Mouse (Mus musculus) common myeloid progenitor, adult 5-6 weeks (primary cell): ENCODE results near the gene Eef2. TPM values are rescaled to one million over a fixed set of nuclear protein-coding genes. Genes with fewer than 3 reads are reported as not detected.
"Not testable (repeated sequence)": the region's sequence is repeated elsewhere in the genome, so short reads cannot be mapped to it uniquely, and the experiment has no call there.

Source experiments
- ATAC-seq: replicated peaks from 2 replicates; pipeline ENCODE4 v1.8.0; 2016; ENCODE audit warnings: low read depth, mild to moderate bottlenecking, moderate TSS enrichment, inconsistent platforms; ENCODE audit not compliant: poor library complexity, severe bottlenecking
- total RNA-seq: library from RNA; stranded (forward); fragments of 200-1000, 187-1606 nt; gene quantifications from 2 replicates; pipeline ENCODE4 v1.2.3, GENCODE M21; 2017

Eef2 gene
- total RNA-seq, 1 experiment from 2014 or later = 1,948 TPM

DNA sequence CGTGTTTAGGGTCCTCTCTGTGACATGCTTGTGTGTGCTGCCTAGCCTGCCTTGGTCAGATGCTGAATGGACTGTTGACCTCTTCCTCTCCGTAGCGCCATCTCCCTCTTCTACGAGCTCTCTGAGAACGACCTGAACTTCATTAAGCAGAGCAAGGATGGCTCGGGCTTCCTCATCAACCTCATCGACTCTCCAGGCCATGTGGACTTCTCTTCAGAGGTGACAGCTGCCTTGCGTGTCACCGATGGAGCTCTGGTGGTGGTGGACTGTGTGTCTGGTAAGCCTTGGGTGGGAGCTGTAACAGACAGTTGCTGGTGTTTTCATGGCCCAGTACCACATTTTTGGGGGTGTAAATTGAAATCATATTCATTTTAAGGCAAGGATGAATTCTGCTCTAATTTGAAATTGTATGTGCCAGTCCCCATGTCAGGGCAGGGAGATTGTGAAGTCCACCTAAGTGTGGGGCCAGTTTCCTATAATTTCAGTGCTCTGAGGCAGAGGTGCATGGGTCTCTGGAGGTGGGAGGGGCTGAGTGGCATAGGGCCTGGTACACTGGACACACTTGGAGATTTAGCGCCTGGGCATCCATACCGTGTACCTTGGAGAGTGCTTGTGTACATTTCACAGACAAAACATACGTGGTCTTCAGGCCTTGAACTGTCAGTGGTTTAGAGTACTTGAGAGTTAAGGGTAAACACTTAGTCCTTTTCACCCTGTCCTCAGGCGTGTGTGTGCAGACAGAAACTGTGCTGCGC is 1.7 kb downstream of the Eef2 start:
- ATAC-seq = no peak

GRCm38 (mm10) chr10:81178927-81179326 is 2.5 kb downstream of the Eef2 start:
- ATAC-seq = no peak

DNA sequence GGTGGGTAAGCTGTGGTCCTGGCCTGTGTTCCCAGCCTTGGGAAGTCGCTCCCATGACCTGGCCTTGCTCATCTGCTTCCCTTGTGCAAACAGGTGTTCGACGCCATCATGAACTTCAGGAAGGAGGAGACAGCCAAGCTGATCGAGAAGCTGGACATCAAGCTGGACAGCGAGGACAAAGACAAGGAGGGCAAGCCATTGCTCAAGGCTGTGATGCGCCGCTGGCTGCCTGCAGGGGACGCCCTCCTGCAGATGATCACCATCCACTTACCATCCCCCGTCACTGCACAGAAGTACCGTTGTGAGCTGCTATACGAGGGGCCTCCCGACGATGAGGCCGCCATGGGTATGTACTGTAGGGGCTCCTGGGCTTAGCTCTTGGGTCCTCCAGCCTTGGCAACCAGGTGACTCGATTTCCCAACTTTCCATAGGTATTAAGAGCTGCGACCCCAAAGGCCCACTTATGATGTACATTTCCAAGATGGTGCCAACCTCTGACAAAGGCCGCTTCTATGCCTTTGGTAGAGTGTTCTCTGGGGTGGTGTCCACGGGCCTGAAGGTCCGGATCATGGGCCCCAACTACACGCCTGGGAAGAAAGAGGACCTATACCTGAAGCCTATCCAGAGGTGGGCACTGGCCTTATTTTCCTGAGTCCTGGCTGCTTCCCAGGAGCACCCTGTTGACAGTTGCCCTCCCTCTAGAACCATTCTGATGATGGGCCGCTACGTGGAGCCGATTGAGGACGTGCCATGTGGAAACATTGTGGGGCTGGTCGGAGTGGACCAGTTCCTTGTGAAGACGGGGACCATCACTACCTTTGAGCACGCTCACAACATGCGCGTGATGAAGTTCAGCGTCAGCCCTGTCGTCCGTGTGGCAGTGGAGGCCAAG is 3.3 kb downstream of the Eef2 start:
- ATAC-seq = no peak

DNA sequence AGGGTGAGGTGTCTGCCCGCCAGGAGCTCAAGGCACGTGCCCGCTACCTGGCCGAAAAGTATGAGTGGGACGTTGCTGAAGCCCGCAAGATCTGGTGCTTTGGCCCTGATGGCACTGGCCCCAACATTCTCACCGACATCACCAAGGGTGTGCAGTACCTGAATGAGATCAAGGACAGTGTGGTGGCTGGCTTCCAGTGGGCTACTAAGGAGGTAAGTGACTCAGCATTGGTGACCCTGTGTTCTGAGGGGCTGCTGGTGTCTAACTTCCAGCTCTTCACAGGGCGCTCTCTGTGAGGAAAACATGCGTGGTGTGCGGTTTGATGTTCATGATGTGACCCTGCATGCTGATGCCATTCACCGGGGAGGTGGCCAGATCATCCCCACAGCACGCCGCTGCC is 4.5 kb downstream of the Eef2 start:
- ATAC-seq = no peak

- ATAC-seq = not testable (repeated sequence)
Measured at GRCm38 (mm10) chr10:81181860-81182259, 5.4 kb downstream of the Eef2 start.

DNA sequence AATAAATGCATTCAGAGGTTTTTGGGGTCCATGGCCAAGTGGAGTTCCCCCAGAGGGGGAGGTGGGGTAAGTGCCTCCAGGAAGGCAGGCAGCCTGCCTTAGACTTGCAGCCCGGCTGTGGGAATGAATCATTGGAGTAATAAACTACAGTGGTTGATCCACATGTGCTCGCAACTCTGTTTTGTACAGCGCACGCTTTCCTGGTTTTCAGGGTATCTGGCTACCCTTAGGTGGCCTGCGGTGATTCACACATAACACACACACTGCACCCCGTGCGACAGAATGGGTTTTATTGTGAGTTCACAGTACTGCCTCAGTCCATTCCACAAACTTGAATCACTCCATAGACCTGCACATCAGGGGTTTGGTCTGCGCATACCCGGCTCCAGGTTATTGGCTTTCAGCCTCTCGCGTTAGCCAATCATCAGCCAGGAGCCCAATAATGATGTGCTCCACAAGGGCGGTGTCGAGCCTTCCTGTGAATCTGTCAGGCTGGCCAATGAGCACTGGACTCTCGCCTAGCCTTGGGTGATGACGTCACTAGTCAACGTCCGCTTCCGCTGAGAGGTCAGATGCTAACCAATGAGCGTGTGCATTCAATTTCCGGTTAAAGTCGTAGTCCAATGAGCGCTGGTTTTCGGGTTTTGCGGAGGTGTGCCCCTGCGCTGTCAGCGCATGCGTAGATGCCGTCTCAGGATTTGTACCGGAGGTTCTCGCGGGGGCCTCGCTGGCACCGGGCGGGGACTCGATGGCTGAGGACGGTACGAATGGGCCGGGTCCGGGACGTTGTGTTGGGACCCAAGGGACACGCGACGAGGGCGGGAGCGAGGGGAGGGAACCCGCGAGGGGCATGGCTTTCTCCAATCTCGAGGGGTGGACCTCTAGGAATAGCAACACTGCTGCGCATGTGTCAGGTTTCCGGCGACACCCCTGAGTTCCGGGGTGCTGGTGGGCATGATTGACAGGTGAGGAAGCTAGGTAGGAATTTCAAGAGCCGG is 6.2 kb downstream of the Eef2 start, which contains the start of gene Dapk3:
Gene Dapk3 (plus strand): TSS at position 670 of the 998 bp plus-strand sequence.
- peak; percentile 89 for ATAC-seq

DNA sequence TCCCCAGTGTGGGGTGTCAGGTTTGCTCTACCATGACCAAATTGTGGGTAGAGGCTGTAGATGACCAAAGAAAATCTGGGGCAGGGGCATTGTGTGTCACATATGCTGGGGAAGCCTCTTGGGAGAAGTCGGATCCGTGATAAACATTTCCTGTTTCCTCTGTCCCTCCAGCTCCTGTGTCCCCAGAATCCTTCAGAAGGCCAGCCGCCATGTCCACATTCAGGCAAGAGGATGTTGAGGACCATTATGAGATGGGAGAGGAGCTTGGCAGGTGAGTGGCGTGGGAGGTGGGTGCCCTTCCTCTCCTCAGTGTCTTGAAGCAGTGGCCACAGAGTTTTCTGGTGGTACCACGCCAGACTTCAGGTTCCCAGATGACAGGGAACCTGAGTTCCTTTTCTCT is 7.4 kb downstream of the Eef2 start, which contains the start of gene 4930442H23Rik:
Gene 4930442H23Rik (minus strand): TSS at position 45 of the 400 bp plus-strand sequence.
- no peak for ATAC-seq

GRCm38 (mm10) chr10:81184765-81185164 is 8.3 kb downstream of the Eef2 start:
- ATAC-seq = no peak

DNA sequence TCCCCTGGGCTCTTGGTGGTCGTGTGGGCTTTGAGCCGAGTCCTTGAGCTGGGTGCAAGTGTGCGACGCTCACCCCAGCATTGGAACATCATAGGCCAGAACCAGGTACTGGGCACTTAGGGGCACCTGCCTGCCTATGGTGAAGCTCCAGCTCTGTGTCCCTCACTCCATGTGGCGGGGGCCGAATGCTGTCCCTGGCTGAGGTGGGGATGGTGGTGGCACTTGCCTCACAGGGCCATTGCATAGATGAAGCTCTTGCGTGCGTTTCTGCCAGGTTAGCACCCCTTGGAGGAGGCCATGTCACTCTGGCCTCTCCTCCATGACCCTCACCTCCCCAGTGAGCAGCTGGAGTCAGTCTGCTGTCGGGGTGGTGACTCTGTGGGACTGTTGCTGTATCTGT is 10.7 kb downstream of the Eef2 start:
- no peak for ATAC-seq

- ATAC-seq = no peak
Measured at GRCm38 (mm10) chr10:81189821-81190220, 13.4 kb downstream of the Eef2 start.

DNA sequence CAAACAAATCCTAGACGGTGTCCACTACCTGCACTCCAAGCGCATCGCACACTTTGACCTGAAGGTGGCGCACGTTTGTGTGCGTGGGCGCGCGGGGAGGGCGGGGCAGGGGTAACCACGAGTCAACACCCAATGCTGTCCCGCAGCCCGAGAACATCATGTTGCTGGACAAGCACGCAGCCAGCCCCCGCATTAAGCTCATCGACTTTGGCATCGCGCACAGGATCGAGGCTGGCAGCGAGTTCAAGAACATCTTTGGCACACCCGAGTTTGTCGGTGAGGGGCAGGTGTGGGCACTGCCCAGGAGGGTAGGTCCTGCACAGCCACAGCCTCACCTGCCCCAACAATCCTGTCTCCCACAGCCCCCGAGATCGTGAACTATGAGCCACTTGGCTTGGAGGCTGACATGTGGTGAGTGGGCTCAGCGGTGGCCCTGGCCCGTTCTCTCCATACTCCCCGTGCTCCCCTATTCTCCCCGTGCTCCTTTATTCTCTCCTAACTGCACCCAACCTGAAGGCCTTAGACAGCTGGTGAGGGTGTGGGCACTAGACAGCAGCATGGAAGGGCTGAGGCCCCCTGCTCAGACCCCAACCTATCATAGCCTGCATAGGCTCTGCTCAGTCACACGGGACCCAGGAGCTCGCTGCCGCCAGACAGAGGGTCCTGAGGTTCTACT is 13.9 kb downstream of the Eef2 start:
- ATAC-seq = no peak

GRCm38 (mm10) chr10:81190912-81191321 is 14.5 kb downstream of the Eef2 start:
- peak; percentile 2; the same call in 1 of the 2 replicates for ATAC-seq

- peak; percentile 31 for ATAC-seq
Measured at GRCm38 (mm10) chr10:81191342-81191982, 15.0 kb downstream of the Eef2 start.

GRCm38 (mm10) chr10:81192270-81192967 is 16.0 kb downstream of the Eef2 start:
- ATAC-seq = peak; percentile 27

GRCm38 (mm10) chr10:81192968-81193501 is 16.6 kb downstream of the Eef2 start:
- 0 out of 2 replicates have a peak, but pooled peaks have one; percentile 9 for ATAC-seq

GRCm38 (mm10) chr10:81193991-81194774 is 17.8 kb downstream of the Eef2 start:
- ATAC-seq = no peak

DNA sequence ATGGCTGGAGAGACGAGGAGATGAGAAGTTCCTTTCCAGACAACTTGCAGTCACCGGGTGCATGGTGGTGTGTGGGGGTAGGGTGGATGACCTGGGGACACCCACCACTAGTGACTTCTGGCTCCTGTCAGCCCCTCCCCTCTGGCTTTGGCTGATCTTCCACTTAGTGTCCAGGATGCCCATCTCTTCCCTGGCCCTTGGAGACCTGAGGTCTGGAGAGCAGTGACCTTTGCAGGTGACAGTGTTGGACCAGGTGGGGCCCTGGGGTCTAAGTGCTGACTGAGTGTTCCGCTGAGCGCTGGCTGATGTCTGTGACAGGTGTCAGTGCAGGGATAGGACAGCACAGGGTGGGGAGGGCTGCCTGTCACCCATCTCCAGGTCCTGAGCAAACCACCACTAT is 18.9 kb downstream of the Eef2 start:
- ATAC-seq = no peak
